Mouse (Mus musculus) embryonic facial prominence, embryonic 14.5 days (tissue): ENCODE measurements around the gene Hoxa7. TPM values are rescaled to one million over a fixed set of nuclear protein-coding genes. Genes with fewer than 3 reads are reported as not detected.

Experiments
- ATAC-seq: fragments of 200-750 bp; cut with Nextera tagmentation; 2 replicates; pipeline ENCODE4 v1.8.0; 2017; ENCODE audit warnings: low read depth, moderate number of reproducible peaks, moderate TSS enrichment
- DNase-seq: peaks from one replicate; pipeline ENCODE4 v3.0.0-alpha.2; 2015; ENCODE audit warnings: low spot score
- H3K27ac ChIP-seq: fragments of 300-500 bp; sonication (generic); replicated peaks from 2 replicates; pipeline ENCODE4 v1.5.1; 2014; ENCODE audit warnings: low read depth, mild to moderate bottlenecking, low read length, moderate library complexity
- H3K27me3 ChIP-seq: fragments of 300-500 bp; sonication (generic); replicated peaks from 2 replicates; pipeline ENCODE4 v1.6.1; 2014; ENCODE audit warnings: low read length; ENCODE audit not compliant: control insufficient read depth, insufficient read depth
- H3K36me3 ChIP-seq: fragments of 300-500 bp; sonication (generic); 2 replicates; pipeline ENCODE4 v1.6.1; 2014; ENCODE audit warnings: low read length, mixed read lengths; ENCODE audit not compliant: control insufficient read depth, insufficient read depth
- H3K4me1 ChIP-seq: fragments of 300-500 bp; sonication (generic); 2 replicates; pipeline ENCODE4 v1.6.1; 2014; ENCODE audit warnings: antibody characterized with exemption, low read length; ENCODE audit not compliant: control insufficient read depth, insufficient read depth
- H3K4me2 ChIP-seq: fragments of 300-500 bp; sonication (generic); 2 replicates; pipeline ENCODE4 v1.6.1; 2014; ENCODE audit warnings: low read depth, mild to moderate bottlenecking, low read length, moderate library complexity, mixed read lengths
- H3K4me3 ChIP-seq: fragments of 300-500 bp; sonication (generic); 2 replicates; pipeline ENCODE4 v1.5.1; 2014; ENCODE audit warnings: low read depth, mild to moderate bottlenecking, low read length
- H3K9ac ChIP-seq: fragments of 300-500 bp; sonication (generic); 2 replicates; pipeline ENCODE4 v1.6.1; 2014; ENCODE audit warnings: low read depth, mild to moderate bottlenecking, low read length, moderate library complexity, mixed read lengths
- H3K9me3 ChIP-seq: fragments of 300-500 bp; sonication (generic); 2 replicates; pipeline ENCODE4 v1.6.1; 2016; ENCODE audit warnings: low read length; ENCODE audit not compliant: control insufficient read depth
- WGBS: fragments of 180-500 bp; shearing (Covaris S2); extraction: QIAGEN DNeasy Blood & Tissue Kit; methylation state at CpG from one replicate; pipeline ENCODE4 v1.1.7; 2014; 5-methylcytosine and 5-hydroxymethylcytosine counted together
- polyA plus RNA-seq: library from polyadenylated mRNA; unstranded; fragments of >200 nt; fragmentation: Nextera tagmentation; extraction: Ambion mirVana; gene quantifications from 2 replicates; pipeline ENCODE4 v1.2.1, GENCODE M21; 2014

Hoxa7 gene
- polyA plus RNA-seq, 1 experiment from 2014 or later = 0.21 TPM

GRCm38 (mm10) chr6:52229558-52230416 is 8.1 kb upstream of the Hoxa7 start:
- H3K4me3 ChIP-seq = no peak overlapping the region
- no peaks in the 10 kb centered on the region for H3K4me1 ChIP-seq
- peaks cover 98% of the 10 kb centered on the region for H3K27me3 ChIP-seq
- no peak overlapping the region for H3K4me2 ChIP-seq
- H3K9me3 ChIP-seq = no peaks in the 10 kb centered on the region
- WGBS = under 1% methylated on average over 42 of the region's 44 CpGs
- ATAC-seq (no peak), DNase-seq (no peak)
- H3K36me3 ChIP-seq = no peaks in the 10 kb centered on the region
- H3K27ac ChIP-seq = no peak overlapping the region
- H3K9ac ChIP-seq = no peak overlapping the region

GRCm38 (mm10) chr6:52228475-52229465 is 7.1 kb upstream of the Hoxa7 start:
- Histone ChIP-seq H3K4me3 (no peak overlapping the region), H3K27ac (no peak overlapping the region), H3K4me2 (no peak overlapping the region), H3K36me3 (no peaks in the 10 kb centered on the region), H3K4me1 (no peaks in the 10 kb centered on the region), H3K27me3 (peaks cover 98% of the 10 kb centered on the region), H3K9me3 (no peaks in the 10 kb centered on the region), H3K9ac (no peak overlapping the region)
- no peak for ATAC-seq
- WGBS = 2% methylated on average over 38 of the region's 38 CpGs
- DNase-seq = no peak

GRCm38 (mm10) chr6:52227470-52228222 is 6.0 kb upstream of the Hoxa7 start:
- H3K4me2 ChIP-seq = no peak overlapping the region
- no peak overlapping the region for H3K4me3 ChIP-seq
- peaks cover 98% of the 10 kb centered on the region for H3K27me3 ChIP-seq
- no peaks in the 10 kb centered on the region for H3K4me1 ChIP-seq
- H3K27ac ChIP-seq = no peak overlapping the region
- no peak for ATAC-seq
- H3K36me3 ChIP-seq = no peaks in the 10 kb centered on the region
- H3K9ac ChIP-seq = no peak overlapping the region
- DNase-seq = no peak
- 1% methylated on average over 11 of the region's 11 CpGs for WGBS
- H3K9me3 ChIP-seq = no peaks in the 10 kb centered on the region

GRCm38 (mm10) chr6:52226569-52227257 is 5.1 kb upstream of the Hoxa7 start:
- H3K36me3 ChIP-seq = no peaks in the 10 kb centered on the region
- H3K4me1 ChIP-seq = peaks cover 2% of the 10 kb centered on the region; the same call in 1 of the 2 replicates
- no peak overlapping the region for H3K4me3 ChIP-seq
- ATAC-seq (no peak), DNase-seq (no peak)
- H3K9me3 ChIP-seq = no peaks in the 10 kb centered on the region
- WGBS = 4% methylated on average over 25 of the region's 26 CpGs
- no peak overlapping the region for H3K9ac ChIP-seq
- H3K27ac ChIP-seq = no peak overlapping the region
- H3K27me3 ChIP-seq = peaks cover 98% of the 10 kb centered on the region
- H3K4me2 ChIP-seq = no peak overlapping the region

GRCm38 (mm10) chr6:52225612-52226568 is 4.2 kb upstream of the Hoxa7 start:
- Histone ChIP-seq H3K4me1 (peaks cover 3% of the 10 kb centered on the region; the same call in 1 of the 2 replicates), H3K9me3 (no peaks in the 10 kb centered on the region), H3K36me3 (no peaks in the 10 kb centered on the region), H3K4me2 (no peak overlapping the region), H3K27me3 (peaks cover 99% of the 10 kb centered on the region), H3K4me3 (peak overlapping the region; percentile 7; the same call in 1 of the 2 replicates), H3K27ac (no peak overlapping the region), H3K9ac (no peak overlapping the region)
- DNase-seq (no peak), ATAC-seq (no peak)
- WGBS = 3% methylated on average over 58 of the region's 69 CpGs

GRCm38 (mm10) chr6:52224895-52225611 is 3.4 kb upstream of the Hoxa7 start:
- H3K27ac ChIP-seq = no peak overlapping the region
- DNase-seq (no peak), ATAC-seq (no peak)
- no peak overlapping the region for H3K9ac ChIP-seq
- H3K4me1 ChIP-seq = peaks cover 3% of the 10 kb centered on the region; the same call in 1 of the 2 replicates
- H3K4me2 ChIP-seq = no peak overlapping the region
- 1% methylated on average over 34 of the region's 36 CpGs for WGBS
- H3K9me3 ChIP-seq = no peaks in the 10 kb centered on the region
- no peaks in the 10 kb centered on the region for H3K36me3 ChIP-seq
- no peak overlapping the region; the same call in 1 of the 2 replicates for H3K4me3 ChIP-seq
- peaks cover 99% of the 10 kb centered on the region for H3K27me3 ChIP-seq
